Mouse (Mus musculus): ENCODE data around the gene Akr1c18.
"Not testable (repeated sequence)": the region's sequence is repeated elsewhere in the genome, so short reads cannot be mapped to it uniquely, and the experiment has no call there.

Akr1c18 gene

GRCm38 (mm10) chr13:4150518-4150917, at the start of gene Akr1c18:
Gene Akr1c18 (minus strand): TSS chr13:4150654.
- no peak for DNase-seq (ENCODE audit: low read depth, low spot score)
- Histone ChIP-seq H3K27me3 (ENCODE audit: control insufficient read depth, insufficient read depth, low read length, poor library complexity, severe bottlenecking) (no peaks in the 10 kb centered on the region), H3K36me3 (ENCODE audit: control insufficient read depth, insufficient read depth, low read length, poor library complexity, severe bottlenecking) (no peaks in the 10 kb centered on the region)

- H3K27me3 ChIP-seq (ENCODE audit: control insufficient read depth, insufficient read depth, low read length, poor library complexity, severe bottlenecking) = no peaks in the 10 kb centered on the region
- no peaks in the 10 kb centered on the region for H3K36me3 ChIP-seq (ENCODE audit: control insufficient read depth, insufficient read depth, low read length, poor library complexity, severe bottlenecking)
- DNase-seq (ENCODE audit: low read depth, low spot score) = no peak
Measured at GRCm38 (mm10) chr13:4192511-4192910, 42.1 kb upstream of the Akr1c18 start.

DNA sequence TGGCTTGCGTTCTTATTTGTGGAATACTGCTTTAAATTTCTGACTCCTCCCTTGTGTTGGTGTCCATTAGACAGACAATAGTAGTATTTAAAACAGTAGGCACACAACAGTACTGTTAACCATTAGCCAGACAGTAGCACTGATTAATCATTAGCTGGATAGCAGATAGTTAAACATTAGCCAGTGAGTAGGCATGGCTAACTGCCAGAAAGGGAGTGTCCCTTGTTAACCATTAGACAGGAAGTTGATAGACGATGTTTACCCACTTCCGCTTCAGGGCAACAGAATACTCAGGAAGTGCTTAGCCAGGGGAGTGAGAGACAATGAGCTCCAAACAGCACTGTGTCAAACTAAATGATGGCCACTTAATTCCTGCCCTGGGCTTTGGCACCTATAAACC, 40.5 kb upstream of the Akr1c18 start, which contains the start of gene Akr1c13:
Akr1c13 (plus strand) TSS at position 247 of the 400 bp plus-strand sequence.
- peak; percentile 5 for DNase-seq (ENCODE audit: low read depth, low spot score)
- Histone ChIP-seq H3K27me3 (ENCODE audit: control insufficient read depth, insufficient read depth, low read length, poor library complexity, severe bottlenecking) (no peaks in the 10 kb centered on the region), H3K36me3 (ENCODE audit: control insufficient read depth, insufficient read depth, low read length, poor library complexity, severe bottlenecking) (no peaks in the 10 kb centered on the region)

DNA sequence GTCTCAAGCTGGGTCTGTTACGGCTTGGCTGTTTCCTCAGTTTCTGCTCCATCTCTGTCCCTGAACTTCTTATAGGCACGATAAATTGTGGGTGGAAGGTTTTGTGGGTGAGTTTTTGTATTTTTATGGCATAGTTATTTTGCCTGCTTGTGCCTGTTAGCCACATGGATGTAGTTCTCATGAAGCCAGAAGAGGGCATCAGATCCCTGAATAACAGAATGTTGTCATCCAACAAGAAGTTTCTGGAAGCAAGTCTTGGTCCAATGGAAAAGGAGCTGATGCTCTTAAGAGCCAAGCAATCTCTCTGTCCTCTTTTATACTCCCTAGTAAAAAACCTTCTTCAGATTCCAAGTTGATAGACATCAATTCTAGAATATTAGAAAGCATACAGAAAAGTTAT, 37.7 kb upstream of the Akr1c18 start:
- H3K36me3 ChIP-seq (ENCODE audit: control insufficient read depth, insufficient read depth, low read length, poor library complexity, severe bottlenecking) = no peaks in the 10 kb centered on the region
- DNase-seq (ENCODE audit: low read depth, low spot score) = no peak
- no peaks in the 10 kb centered on the region for H3K27me3 ChIP-seq (ENCODE audit: control insufficient read depth, insufficient read depth, low read length, poor library complexity, severe bottlenecking)

DNA sequence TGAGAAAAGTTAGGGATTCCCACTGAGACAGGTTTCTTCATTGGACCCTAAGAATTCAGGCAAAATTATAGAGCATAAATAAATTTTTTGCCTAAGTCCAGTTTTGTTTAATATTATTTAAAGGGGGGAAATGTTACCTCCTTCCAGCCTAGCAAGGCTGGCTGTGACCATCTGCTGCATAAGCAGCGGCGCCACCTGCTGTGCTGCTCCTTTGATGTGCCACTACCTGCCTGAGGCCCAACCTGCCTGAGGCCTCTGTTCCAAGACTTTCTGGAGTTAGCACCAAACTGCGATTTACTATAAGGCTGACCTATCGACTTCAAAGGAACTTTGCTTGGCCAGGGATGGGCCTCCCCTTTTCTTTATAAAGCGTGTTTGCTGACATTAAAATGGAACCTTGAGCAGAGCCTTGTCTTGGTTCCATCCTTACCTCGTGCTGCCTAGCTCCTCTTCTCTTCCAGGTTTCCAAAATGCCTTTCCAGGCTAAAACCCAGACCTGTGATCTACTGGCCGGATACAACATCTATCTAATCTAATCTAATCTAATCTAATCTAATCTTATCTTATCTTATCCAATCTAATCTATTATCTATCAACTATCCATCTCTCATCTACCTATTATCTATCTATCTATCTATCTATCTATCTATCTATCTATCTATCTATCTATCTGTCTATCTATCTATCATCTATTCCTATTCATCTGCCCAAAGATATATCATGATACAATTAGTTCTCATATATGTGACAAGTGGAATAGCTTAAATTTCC, 36.4 kb upstream of the Akr1c18 start:
- not testable (repeated sequence) for DNase-seq (ENCODE audit: low read depth, low spot score); H3K36me3 ChIP-seq (ENCODE audit: control insufficient read depth, insufficient read depth, low read length, poor library complexity, severe bottlenecking); H3K27me3 ChIP-seq (ENCODE audit: control insufficient read depth, insufficient read depth, low read length, poor library complexity, severe bottlenecking)

DNA sequence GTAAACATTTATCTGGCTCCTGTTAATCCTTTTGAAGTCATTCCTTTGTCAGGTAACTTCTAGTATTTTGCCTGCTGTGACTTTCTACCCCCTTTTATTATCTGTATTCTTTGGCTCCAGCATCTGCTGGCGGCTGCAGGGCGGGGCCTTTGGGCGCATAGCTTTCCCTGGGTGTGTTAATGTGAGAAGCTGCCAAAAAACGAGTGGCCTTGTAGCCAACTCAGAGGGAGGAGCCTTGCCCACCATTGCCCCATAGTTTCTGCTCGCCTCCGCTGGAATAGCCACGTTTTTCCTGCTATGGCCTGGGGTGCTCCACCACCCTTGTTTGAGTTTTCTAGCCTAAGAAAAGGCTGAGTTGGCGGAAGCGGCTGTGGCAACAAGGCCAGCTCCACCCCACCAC, 32.7 kb upstream of the Akr1c18 start:
- Histone ChIP-seq H3K27me3 (ENCODE audit: control insufficient read depth, insufficient read depth, low read length, poor library complexity, severe bottlenecking) (no peaks in the 10 kb centered on the region), H3K36me3 (ENCODE audit: control insufficient read depth, insufficient read depth, low read length, poor library complexity, severe bottlenecking) (no peaks in the 10 kb centered on the region)
- no peak for DNase-seq (ENCODE audit: low read depth, low spot score)

DNA sequence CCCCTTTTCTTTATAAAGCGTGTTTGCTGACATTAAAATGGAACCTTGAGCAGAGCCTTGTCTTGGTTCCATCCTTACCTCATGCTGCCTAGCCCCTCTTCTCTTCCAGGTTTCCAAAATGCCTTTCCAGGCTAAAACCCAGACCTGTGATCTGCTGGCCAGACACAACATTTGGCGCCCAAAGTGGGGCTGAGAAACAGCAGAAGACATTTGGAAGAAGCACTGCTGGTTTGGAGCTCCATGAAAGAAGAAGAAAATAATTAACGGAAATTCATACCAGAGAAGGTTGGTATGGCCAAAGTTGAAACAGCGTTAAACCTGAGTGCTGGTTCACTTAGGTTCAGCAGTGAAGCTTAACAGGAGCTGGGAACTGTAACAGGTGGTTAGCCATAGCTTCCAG, 30.9 kb upstream of the Akr1c18 start:
- not testable (repeated sequence) for H3K36me3 ChIP-seq (ENCODE audit: control insufficient read depth, insufficient read depth, low read length, poor library complexity, severe bottlenecking); H3K27me3 ChIP-seq (ENCODE audit: control insufficient read depth, insufficient read depth, low read length, poor library complexity, severe bottlenecking); DNase-seq (ENCODE audit: low read depth, low spot score)

GRCm38 (mm10) chr13:4172978-4173377, 22.5 kb upstream of the Akr1c18 start:
- Histone ChIP-seq H3K36me3 (ENCODE audit: control insufficient read depth, insufficient read depth, low read length, poor library complexity, severe bottlenecking) (no peaks in the 10 kb centered on the region), H3K27me3 (ENCODE audit: control insufficient read depth, insufficient read depth, low read length, poor library complexity, severe bottlenecking) (no peaks in the 10 kb centered on the region)
- no peak for DNase-seq (ENCODE audit: low read depth, low spot score)

- no peaks in the 10 kb centered on the region for H3K36me3 ChIP-seq (ENCODE audit: control insufficient read depth, insufficient read depth, low read length, poor library complexity, severe bottlenecking)
- no peak for DNase-seq (ENCODE audit: low read depth, low spot score)
- no peaks in the 10 kb centered on the region for H3K27me3 ChIP-seq (ENCODE audit: control insufficient read depth, insufficient read depth, low read length, poor library complexity, severe bottlenecking)
Measured at GRCm38 (mm10) chr13:4168006-4168405, 17.6 kb upstream of the Akr1c18 start.

- DNase-seq (ENCODE audit: low read depth, low spot score) = no peak
- Histone ChIP-seq H3K27me3 (ENCODE audit: control insufficient read depth, insufficient read depth, low read length, poor library complexity, severe bottlenecking) (no peaks in the 10 kb centered on the region), H3K36me3 (ENCODE audit: control insufficient read depth, insufficient read depth, low read length, poor library complexity, severe bottlenecking) (no peaks in the 10 kb centered on the region)
Measured at GRCm38 (mm10) chr13:4155286-4155685, 4.8 kb upstream of the Akr1c18 start.

DNA sequence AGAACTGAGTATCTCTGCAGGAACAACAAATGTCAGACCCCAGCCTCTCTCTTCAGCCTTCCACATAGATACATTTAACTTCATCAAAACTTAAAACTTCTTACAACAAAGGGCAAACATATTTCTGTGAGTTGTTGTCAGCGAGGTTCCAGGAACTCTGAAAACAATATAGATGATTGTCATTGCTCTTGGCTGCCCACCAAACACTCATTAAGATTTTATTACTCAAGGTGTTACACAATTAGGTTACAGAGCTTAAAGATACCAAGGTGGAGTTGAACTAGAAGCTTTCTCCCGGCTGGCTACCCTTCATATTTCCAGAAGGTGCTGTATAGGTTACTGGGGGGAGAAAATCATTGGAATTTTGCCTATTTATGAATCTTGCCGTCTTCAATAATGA, 3.1 kb upstream of the Akr1c18 start:
- no peaks in the 10 kb centered on the region for H3K27me3 ChIP-seq (ENCODE audit: control insufficient read depth, insufficient read depth, low read length, poor library complexity, severe bottlenecking)
- no peaks in the 10 kb centered on the region for H3K36me3 ChIP-seq (ENCODE audit: control insufficient read depth, insufficient read depth, low read length, poor library complexity, severe bottlenecking)
- no peak for DNase-seq (ENCODE audit: low read depth, low spot score)

- DNase-seq (ENCODE audit: low read depth, low spot score) = no peak
- H3K36me3 ChIP-seq (ENCODE audit: control insufficient read depth, insufficient read depth, low read length, poor library complexity, severe bottlenecking) = no peaks in the 10 kb centered on the region
- H3K27me3 ChIP-seq (ENCODE audit: control insufficient read depth, insufficient read depth, low read length, poor library complexity, severe bottlenecking) = no peaks in the 10 kb centered on the region
Measured at GRCm38 (mm10) chr13:4152908-4153307, 2.5 kb upstream of the Akr1c18 start.

- no peaks in the 10 kb centered on the region for H3K36me3 ChIP-seq (ENCODE audit: control insufficient read depth, insufficient read depth, low read length, poor library complexity, severe bottlenecking)
- no peak for DNase-seq (ENCODE audit: low read depth, low spot score)
- H3K27me3 ChIP-seq (ENCODE audit: control insufficient read depth, insufficient read depth, low read length, poor library complexity, severe bottlenecking) = no peaks in the 10 kb centered on the region
Measured at GRCm38 (mm10) chr13:4144261-4144660, 6.2 kb downstream of the Akr1c18 start.

DNA sequence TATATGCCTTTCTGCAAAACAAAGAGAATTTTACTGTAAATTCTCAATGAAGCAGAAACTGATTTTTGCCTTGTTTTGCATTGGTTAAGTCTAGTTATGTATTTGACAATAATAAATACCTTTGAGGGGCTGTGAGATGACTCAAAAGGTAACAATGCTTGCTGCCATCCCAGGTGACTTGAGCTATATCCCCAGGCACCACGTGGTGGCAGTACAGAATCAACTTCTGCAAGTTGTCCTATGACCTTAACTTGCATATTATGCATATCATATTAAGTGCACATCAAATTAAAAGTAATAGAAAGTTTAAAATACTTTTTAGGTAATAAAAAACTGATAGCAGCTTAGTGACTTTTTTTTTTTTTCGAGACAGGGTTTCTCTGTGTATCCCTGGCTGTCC, 17.4 kb downstream of the Akr1c18 start:
- no peaks in the 10 kb centered on the region for H3K36me3 ChIP-seq (ENCODE audit: control insufficient read depth, insufficient read depth, low read length, poor library complexity, severe bottlenecking)
- no peak for DNase-seq (ENCODE audit: low read depth, low spot score)
- H3K27me3 ChIP-seq (ENCODE audit: control insufficient read depth, insufficient read depth, low read length, poor library complexity, severe bottlenecking) = no peaks in the 10 kb centered on the region

- Histone ChIP-seq H3K27me3 (ENCODE audit: control insufficient read depth, insufficient read depth, low read length, poor library complexity, severe bottlenecking) (no peaks in the 10 kb centered on the region), H3K36me3 (ENCODE audit: control insufficient read depth, insufficient read depth, low read length, poor library complexity, severe bottlenecking) (no peaks in the 10 kb centered on the region)
- DNase-seq (ENCODE audit: low read depth, low spot score) = no peak
Measured at GRCm38 (mm10) chr13:4131721-4132120, 18.7 kb downstream of the Akr1c18 start.

- no peak for DNase-seq (ENCODE audit: low read depth, low spot score)
- H3K27me3 ChIP-seq (ENCODE audit: control insufficient read depth, insufficient read depth, low read length, poor library complexity, severe bottlenecking) = no peaks in the 10 kb centered on the region
- H3K36me3 ChIP-seq (ENCODE audit: control insufficient read depth, insufficient read depth, low read length, poor library complexity, severe bottlenecking) = no peaks in the 10 kb centered on the region
Measured at GRCm38 (mm10) chr13:4131317-4131716, 19.1 kb downstream of the Akr1c18 start.
